Mouse (Mus musculus): ENCODE measurements around the gene Mapk12. TPM values are rescaled to one million over a fixed set of nuclear protein-coding genes. Genes with fewer than 3 reads are reported as not detected.
A peak's percentile ranks its signal among the peaks of the same experiment; 100 is the strongest.

Mapk12 gene
- total and polyA plus RNA-seq, 3 experiments, result 0.18 TPM; not detected in 2

GRCm38 (mm10) chr15:89170102-89170501 is 29.6 kb upstream of the Mapk12 start:
- Histone ChIP-seq H3K9me3 (replicated peaks; ENCODE audit: insufficient read depth, low read length) (no peaks in the 10 kb centered on the region), H3K4me3 (ENCODE audit: control insufficient read depth in 1 of 2, insufficient read depth in 1 of 2, low read depth in 2 of 2, low read length in 2 of 2) (no peak overlapping the region), H3K27me3 (ENCODE audit: control insufficient read depth in 1 of 2, insufficient read depth in 2 of 2, low read length in 2 of 2) (no peaks in the 10 kb centered on the region), H3K27ac (ENCODE audit: control insufficient read depth, low read depth, low read length) (no peak overlapping the region), H3K4me1 (ENCODE audit: control insufficient read depth in 1 of 2, insufficient read depth in 2 of 2, low read length in 2 of 2) (peaks cover 0 to 3% of the 10 kb centered on the region in 2 experiments; a peak in 1 of 4 replicates), H3K9ac (ENCODE audit: control insufficient read depth, low read depth, low read length, poor library complexity, severe bottlenecking) (no peak overlapping the region), H3K36me3 (ENCODE audit: control insufficient read depth in 1 of 2, insufficient read depth in 2 of 2, low read length in 2 of 2) (no peaks in the 10 kb centered on the region), H3K79me2 (ENCODE audit: control insufficient read depth, insufficient read depth, low read length, poor library complexity) (no peaks in the 10 kb centered on the region)
- DNase-seq (ENCODE audit: low read depth, low spot score), result peak; percentile 12
- TF ChIP-seq ETS1 (IDR thresholded peaks at IDR 0.05; ENCODE audit: low read depth, low read length) (no peak), MAX (IDR thresholded peaks at IDR 0.05; ENCODE audit: low read length) (no peak), POLR2A (IDR thresholded peaks at IDR 0.05; ENCODE audit: control insufficient read depth in 1 of 2, insufficient read depth in 1 of 2, low read depth in 1 of 2, low read length in 2 of 2, poor library complexity in 1 of 2) (no peak), SIN3A (IDR thresholded peaks at IDR 0.05; ENCODE audit: low read length) (no peak), USF2 (IDR thresholded peaks at IDR 0.05; ENCODE audit: borderline replicate concordance in 1 of 2, insufficient read depth in 1 of 2, low read depth in 1 of 2, low read length in 2 of 2) (no peak), POLR2AphosphoS5 (IDR thresholded peaks at IDR 0.05; ENCODE audit: borderline replicate concordance, low read depth, low read length) (no peak)

- H3K79me2 ChIP-seq (ENCODE audit: control insufficient read depth, insufficient read depth, low read length, poor library complexity), result no peaks in the 10 kb centered on the region
- no peak overlapping the region for H3K27ac ChIP-seq (ENCODE audit: control insufficient read depth, low read depth, low read length)
- no peak overlapping the region for H3K9ac ChIP-seq (ENCODE audit: control insufficient read depth, low read depth, low read length, poor library complexity, severe bottlenecking)
- TF ChIP-seq TCF12 (IDR thresholded peaks at IDR 0.05; ENCODE audit: low read depth, low read length), result no peak
- TF ChIP-seq POLR2AphosphoS2 (IDR thresholded peaks at IDR 0.05; ENCODE audit: low read length), result no peak
- TF ChIP-seq KAT2A (conservative IDR thresholded peaks at IDR 0.05; ENCODE audit: low read depth, low read length), result no peak
- no peak for TF ChIP-seq CHD1 (IDR thresholded peaks at IDR 0.05; ENCODE audit: low read depth, low read length)
- no peak for TF ChIP-seq POLR2A (IDR thresholded peaks at IDR 0.05; ENCODE audit: control insufficient read depth in 1 of 2, insufficient read depth in 1 of 2, low read depth in 1 of 2, low read length in 2 of 2, poor library complexity in 1 of 2)
- no peak for TF ChIP-seq CHD2 (IDR thresholded peaks at IDR 0.05; ENCODE audit: low read length)
- no peak for TF ChIP-seq MXI1 (IDR thresholded peaks at IDR 0.05; ENCODE audit: low read depth, low read length)
- TF ChIP-seq MYC (IDR thresholded peaks at IDR 0.05; ENCODE audit: low read depth, low read length), result no peak
- no peak for TF ChIP-seq MAFK (IDR thresholded peaks at IDR 0.05; ENCODE audit: borderline replicate concordance, low read depth, low read length)
- TF ChIP-seq BHLHE40 (IDR thresholded peaks at IDR 0.05; ENCODE audit: borderline replicate concordance, low read depth, low read length), result no peak
- TF ChIP-seq ZKSCAN1 (IDR thresholded peaks at IDR 0.05; ENCODE audit: low read depth, low read length), result no peak
- TF ChIP-seq SMC3 (IDR thresholded peaks at IDR 0.05; ENCODE audit: low read depth, low read length), result no peak
- TF ChIP-seq POLR2AphosphoS5 (IDR thresholded peaks at IDR 0.05; ENCODE audit: borderline replicate concordance, low read depth, low read length), result no peak
- no peak for TF ChIP-seq JUND (IDR thresholded peaks at IDR 0.05; ENCODE audit: low read depth, low read length)
- H3K27me3 ChIP-seq (ENCODE audit: control insufficient read depth in 1 of 2, insufficient read depth in 2 of 2, low read length in 2 of 2), result no peaks in the 10 kb centered on the region
- H3K36me3 ChIP-seq (ENCODE audit: control insufficient read depth in 1 of 2, insufficient read depth in 2 of 2, low read length in 2 of 2), result no peaks in the 10 kb centered on the region
- peaks cover 0 to 3% of the 10 kb centered on the region in 2 experiments; a peak in 1 of 4 replicates for H3K4me1 ChIP-seq (ENCODE audit: control insufficient read depth in 1 of 2, insufficient read depth in 2 of 2, low read length in 2 of 2)
- H3K4me3 ChIP-seq (ENCODE audit: control insufficient read depth in 1 of 2, insufficient read depth in 1 of 2, low read depth in 2 of 2, low read length in 2 of 2), result no peak overlapping the region
- no peak for DNase-seq (ENCODE audit: low read depth, low spot score)
- H3K9me3 ChIP-seq (replicated peaks; ENCODE audit: insufficient read depth, low read length), result no peaks in the 10 kb centered on the region
Observed at GRCm38 (mm10) chr15:89169431-89169830, 28.9 kb upstream of the Mapk12 start.

Data from MEL (cell line).